Mouse (Mus musculus): ENCODE data around the gene Mrpl54. TPM values are rescaled to one million over a fixed set of nuclear protein-coding genes. Genes with fewer than 3 reads are reported as not detected.

The Mrpl54 gene
- polyA plus RNA-seq, 1 experiment from 2014 or later, result 138 TPM

Small RNAs within 50 kb of the gene (microRNA-seq; reads per million reads assigned to microRNA genes)
- 16.0 reads per million, percentile 31 among the genes with 10 or more reads in this experiment for gene Mir3057

Other genes with a start within 250 kb of the Mrpl54 start
- 8.7 and 11.6 TPM in 2 replicates for gene Diras1, start 241.3 kb downstream of the Mrpl54 start, polyA plus RNA-seq (2016; fragmentation: Nextera tagmentation; extraction: Ambion mirVana)
- gene Slc39a3, start 229.5 kb downstream of the Mrpl54 start, polyA plus RNA-seq (2016; fragmentation: Nextera tagmentation; extraction: Ambion mirVana), result 29.2 and 32.8 TPM in 2 replicates
- 262 and 280 TPM in 2 replicates for gene Sgta, start 206.8 kb downstream of the Mrpl54 start, polyA plus RNA-seq (2016; fragmentation: Nextera tagmentation; extraction: Ambion mirVana)
- 65.0 and 69.2 TPM in 2 replicates for gene Thop1, start 196.9 kb downstream of the Mrpl54 start, polyA plus RNA-seq (2016; fragmentation: Nextera tagmentation; extraction: Ambion mirVana)
- gene Creb3l3, start 168.1 kb downstream of the Mrpl54 start, polyA plus RNA-seq (2016; fragmentation: Nextera tagmentation; extraction: Ambion mirVana), result 0.46 and 0.69 TPM in 2 replicates
- gene Map2k2, start 161.0 kb downstream of the Mrpl54 start, polyA plus RNA-seq (2016; fragmentation: Nextera tagmentation; extraction: Ambion mirVana), result 208 and 210 TPM in 2 replicates
- gene Zbtb7a, start 131.7 kb downstream of the Mrpl54 start, polyA plus RNA-seq (2016; fragmentation: Nextera tagmentation; extraction: Ambion mirVana), result 12.4 and 13.5 TPM in 2 replicates
- 51.6 and 52.9 TPM in 2 replicates for gene Pias4, start 99.0 kb downstream of the Mrpl54 start, polyA plus RNA-seq (2016; fragmentation: Nextera tagmentation; extraction: Ambion mirVana)
- gene Eef2, start 90.3 kb downstream of the Mrpl54 start, polyA plus RNA-seq (2016; fragmentation: Nextera tagmentation; extraction: Ambion mirVana), result 518 and 540 TPM in 2 replicates
- gene Dapk3, start 83.9 kb downstream of the Mrpl54 start, polyA plus RNA-seq (2016; fragmentation: Nextera tagmentation; extraction: Ambion mirVana), result 62.8 and 67.4 TPM in 2 replicates
- gene 4930442H23Rik, start 83.1 kb downstream of the Mrpl54 start, polyA plus RNA-seq (2016; fragmentation: Nextera tagmentation; extraction: Ambion mirVana), result not detected in 2 replicates
- not detected in 2 replicates for gene Nmrk2, start 64.9 kb downstream of the Mrpl54 start, polyA plus RNA-seq (2016; fragmentation: Nextera tagmentation; extraction: Ambion mirVana)
- 31.8 and 33.9 TPM in 2 replicates for gene Atcay, start 36.1 kb downstream of the Mrpl54 start, polyA plus RNA-seq (2016; fragmentation: Nextera tagmentation; extraction: Ambion mirVana)
- gene Zfr2, start 33.8 kb downstream of the Mrpl54 start, polyA plus RNA-seq (2016; fragmentation: Nextera tagmentation; extraction: Ambion mirVana), result 9.0 and 10.0 TPM in 2 replicates
- 4.1 and 5.7 TPM in 2 replicates for gene Matk, start 14.0 kb downstream of the Mrpl54 start, polyA plus RNA-seq (2016; fragmentation: Nextera tagmentation; extraction: Ambion mirVana)
- gene Apba3, start within 50 bp of the Mrpl54 start, polyA plus RNA-seq (2016; fragmentation: Nextera tagmentation; extraction: Ambion mirVana), result 31.1 and 33.3 TPM in 2 replicates
- 9.7 and 11.4 TPM in 2 replicates for gene Tjp3, start 24.6 kb upstream of the Mrpl54 start, polyA plus RNA-seq (2016; fragmentation: Nextera tagmentation; extraction: Ambion mirVana)
- gene Pip5k1c, start 26.0 kb upstream of the Mrpl54 start, polyA plus RNA-seq (2016; fragmentation: Nextera tagmentation; extraction: Ambion mirVana), result 84.1 and 98.7 TPM in 2 replicates
- 60.8 and 61.8 TPM in 2 replicates for gene Cactin, start 54.2 kb upstream of the Mrpl54 start, polyA plus RNA-seq (2016; fragmentation: Nextera tagmentation; extraction: Ambion mirVana)
- 2.1 and 2.9 TPM in 2 replicates for gene Tbxa2r, start 61.8 kb upstream of the Mrpl54 start, polyA plus RNA-seq (2016; fragmentation: Nextera tagmentation; extraction: Ambion mirVana)
- gene Gipc3, start 76.3 kb upstream of the Mrpl54 start, polyA plus RNA-seq (2016; fragmentation: Nextera tagmentation; extraction: Ambion mirVana), result 0.08 TPM in 1 of 2 replicates, not detected in the other
- 92.6 and 97.1 TPM in 2 replicates for gene Hmg20b, start 83.5 kb upstream of the Mrpl54 start, polyA plus RNA-seq (2016; fragmentation: Nextera tagmentation; extraction: Ambion mirVana)
- 8.2 and 8.4 TPM in 2 replicates for gene Mfsd12, start 90.6 kb upstream of the Mrpl54 start, polyA plus RNA-seq (2016; fragmentation: Nextera tagmentation; extraction: Ambion mirVana)
- 0.36 and 1.2 TPM in 2 replicates for gene 4930404N11Rik, start 98.9 kb upstream of the Mrpl54 start, polyA plus RNA-seq (2016; fragmentation: Nextera tagmentation; extraction: Ambion mirVana)
- gene Fzr1, start 111.6 kb upstream of the Mrpl54 start, polyA plus RNA-seq (2016; fragmentation: Nextera tagmentation; extraction: Ambion mirVana), result 145 and 148 TPM in 2 replicates
- 68.1 and 68.5 TPM in 2 replicates for gene Dohh, start 117.5 kb upstream of the Mrpl54 start, polyA plus RNA-seq (2016; fragmentation: Nextera tagmentation; extraction: Ambion mirVana)
- 4.2 and 4.6 TPM in 2 replicates for gene Gm48551, start 117.5 kb upstream of the Mrpl54 start, polyA plus RNA-seq (2016; fragmentation: Nextera tagmentation; extraction: Ambion mirVana)
- 1.4 and 2.1 TPM in 2 replicates for gene Gm48552, start 122.1 kb upstream of the Mrpl54 start, polyA plus RNA-seq (2016; fragmentation: Nextera tagmentation; extraction: Ambion mirVana)
- 1.8 and 2.6 TPM in 2 replicates for gene Smim24, start 126.1 kb upstream of the Mrpl54 start, polyA plus RNA-seq (2016; fragmentation: Nextera tagmentation; extraction: Ambion mirVana)
- gene Nfic, start 188.7 kb upstream of the Mrpl54 start, polyA plus RNA-seq (2016; fragmentation: Nextera tagmentation; extraction: Ambion mirVana), result 15.3 and 16.3 TPM in 2 replicates
- 37.1 and 42.4 TPM in 2 replicates for gene Celf5, start 215.8 kb upstream of the Mrpl54 start, polyA plus RNA-seq (2016; fragmentation: Nextera tagmentation; extraction: Ambion mirVana)
- gene Ncln, start 229.5 kb upstream of the Mrpl54 start, polyA plus RNA-seq (2016; fragmentation: Nextera tagmentation; extraction: Ambion mirVana), result 65.8 and 66.6 TPM in 2 replicates
- 0.21 and 0.49 TPM in 2 replicates for gene S1pr4, start 233.2 kb upstream of the Mrpl54 start, polyA plus RNA-seq (2016; fragmentation: Nextera tagmentation; extraction: Ambion mirVana)

Measured in forebrain, embryonic 12.5 days (tissue).